Mouse (Mus musculus): ENCODE data around the gene Vti1b. TPM values are rescaled to one million over a fixed set of nuclear protein-coding genes. Genes with fewer than 3 reads are reported as not detected.

Gene Vti1b
- polyA plus RNA-seq, 1 experiment: 43.6 TPM

DNA sequence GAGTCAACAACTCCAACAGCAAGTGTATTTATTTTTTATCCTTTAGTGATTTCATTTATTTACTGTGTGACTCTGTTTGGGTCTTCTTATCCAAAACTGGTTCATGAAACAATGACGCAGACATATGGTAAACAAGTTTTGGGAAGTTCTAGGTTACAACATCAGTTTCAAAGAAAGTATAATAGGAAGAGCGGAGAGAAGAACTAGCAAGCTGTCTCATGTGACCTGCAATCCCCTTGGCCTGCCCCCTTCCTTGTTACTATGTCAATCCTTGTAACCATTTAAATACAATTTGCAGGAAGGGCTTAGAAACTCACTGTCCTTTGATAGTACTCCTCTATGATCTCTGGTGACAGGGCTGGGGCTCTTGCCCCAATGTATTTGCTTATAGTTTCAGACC, 31.7 kb downstream of the Vti1b start:
- no peak for TF ChIP-seq POLR2A (IDR thresholded peaks at IDR 0.05; ENCODE audit: borderline replicate concordance, extremely low read depth, low read depth, low read length)
- no peak for TF ChIP-seq CTCF (IDR thresholded peaks at IDR 0.05; ENCODE audit: insufficient read depth, low read length)
- DNase-seq: no peak
- whole genome bisulfite sequencing: 85% methylated on average over 2 of the region's 2 CpGs
- Histone ChIP-seq H3K4me3 (replicated peaks; ENCODE audit: extremely low read depth, low read depth, low read length) (no peak overlapping the region), H3K4me1 (ENCODE audit: control insufficient read depth, insufficient read depth, low read length) (no peaks in the 10 kb centered on the region)

DNA sequence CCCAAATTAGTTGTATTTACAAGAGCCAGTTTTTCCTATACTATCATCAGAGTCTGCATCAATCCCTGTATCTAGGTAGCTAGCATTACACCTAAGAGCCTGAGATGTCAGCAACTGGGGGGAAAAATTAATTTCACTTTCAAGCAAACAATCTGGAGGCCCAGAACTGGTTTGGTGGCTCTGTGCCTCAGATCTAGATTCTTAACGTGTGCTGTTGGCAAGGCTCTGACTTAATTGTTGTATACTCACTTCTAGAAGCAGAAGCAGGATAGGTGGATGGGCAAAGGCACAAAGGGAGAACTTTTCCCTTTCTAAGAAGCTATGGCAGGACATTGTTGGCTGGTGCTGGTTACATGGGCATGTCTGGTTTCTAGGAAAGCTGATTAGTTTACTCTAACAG, 33.0 kb downstream of the Vti1b start:
- Histone ChIP-seq H3K4me3 (replicated peaks; ENCODE audit: extremely low read depth, low read depth, low read length) (no peak overlapping the region), H3K4me1 (ENCODE audit: control insufficient read depth, insufficient read depth, low read length) (no peaks in the 10 kb centered on the region)
- 48% methylated on average over 1 of the region's 1 CpGs for WGBS
- no peak for DNase-seq
- no peak for TF ChIP-seq POLR2A (IDR thresholded peaks at IDR 0.05; ENCODE audit: borderline replicate concordance, extremely low read depth, low read depth, low read length)
- no peak for TF ChIP-seq CTCF (IDR thresholded peaks at IDR 0.05; ENCODE audit: insufficient read depth, low read length)

DNA sequence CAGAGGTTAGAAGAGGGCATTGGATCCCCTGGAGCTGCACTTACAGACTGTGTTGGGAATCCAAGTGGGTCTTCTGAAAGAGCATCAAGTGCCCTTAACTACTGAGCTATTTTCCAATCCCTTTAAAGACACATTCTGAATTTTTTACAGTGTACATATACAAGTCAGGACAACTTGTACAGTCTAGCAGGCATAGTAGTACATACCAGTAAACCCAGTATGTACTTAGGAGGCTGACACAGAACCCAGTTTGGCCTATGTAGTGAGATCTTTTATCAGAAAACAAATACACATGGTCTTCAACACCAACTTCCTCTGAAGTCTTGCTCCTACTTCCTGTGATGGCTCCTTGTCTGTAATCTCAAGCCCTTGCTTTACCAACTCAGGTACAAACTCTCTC, 33.5 kb downstream of the Vti1b start:
- H3K4me3 ChIP-seq (replicated peaks; ENCODE audit: extremely low read depth, low read depth, low read length): no peak overlapping the region
- no peak for DNase-seq
- TF ChIP-seq CTCF (IDR thresholded peaks at IDR 0.05; ENCODE audit: insufficient read depth, low read length) (no peak), POLR2A (IDR thresholded peaks at IDR 0.05; ENCODE audit: borderline replicate concordance, extremely low read depth, low read depth, low read length) (no peak)

DNA sequence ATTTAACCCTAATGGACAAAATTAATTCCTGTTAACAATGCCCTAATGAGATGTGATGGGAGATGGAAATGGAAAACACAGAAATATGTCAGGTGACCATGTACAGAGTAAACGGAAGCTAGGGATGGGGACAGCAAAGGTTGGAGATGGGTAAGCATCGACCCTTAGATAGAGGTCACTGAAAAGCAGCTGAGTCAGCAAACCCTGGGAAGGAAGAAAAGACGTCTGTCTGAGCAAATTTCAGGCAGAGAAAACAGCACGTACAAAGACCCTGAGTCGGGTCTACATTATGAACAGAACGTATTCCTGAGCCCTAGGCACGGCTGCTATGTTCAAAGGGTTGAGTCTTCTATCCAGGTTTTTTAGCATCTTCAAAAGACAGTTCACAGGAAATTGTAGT, 35.5 kb downstream of the Vti1b start:
- no peak overlapping the region for H3K4me3 ChIP-seq (replicated peaks; ENCODE audit: extremely low read depth, low read depth, low read length)
- WGBS: 76% methylated on average over 7 of the region's 7 CpGs
- no peak for DNase-seq
- TF ChIP-seq POLR2A (IDR thresholded peaks at IDR 0.05; ENCODE audit: borderline replicate concordance, extremely low read depth, low read depth, low read length) (no peak), CTCF (IDR thresholded peaks at IDR 0.05; ENCODE audit: insufficient read depth, low read length) (no peak)
- H3K4me1 ChIP-seq (ENCODE audit: control insufficient read depth, insufficient read depth, low read length): no peaks in the 10 kb centered on the region

More for the DNA sequence above, 33.5 kb downstream of the Vti1b start:
- H3K4me1 ChIP-seq (ENCODE audit: control insufficient read depth, insufficient read depth, low read length): no peaks in the 10 kb centered on the region

DNA sequence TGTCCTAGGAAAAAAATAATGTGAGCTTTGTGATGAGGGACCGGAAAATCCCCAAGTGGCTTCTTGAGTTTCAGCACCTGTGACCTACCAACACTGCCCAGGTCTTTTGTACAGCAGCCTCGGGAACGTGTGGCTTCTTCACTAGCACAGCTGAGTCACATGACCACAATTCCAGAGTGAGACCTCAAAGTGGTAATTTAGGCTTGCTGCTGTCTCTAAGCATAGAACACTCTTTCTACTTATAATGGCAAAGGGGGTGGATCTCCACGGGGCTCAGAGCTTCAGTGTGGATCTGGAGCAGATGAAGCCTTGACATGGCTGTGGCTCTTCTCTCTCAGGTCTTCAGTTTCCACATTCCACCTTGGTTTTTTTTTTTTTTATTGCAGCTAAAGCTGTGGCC, 37.4 kb downstream of the Vti1b start:
- no peak overlapping the region for H3K4me3 ChIP-seq (replicated peaks; ENCODE audit: extremely low read depth, low read depth, low read length)
- no peak for DNase-seq
- WGBS: 28% methylated on average over 4 of the region's 4 CpGs
- no peak for TF ChIP-seq CTCF (IDR thresholded peaks at IDR 0.05; ENCODE audit: insufficient read depth, low read length)
- no peak for TF ChIP-seq POLR2A (IDR thresholded peaks at IDR 0.05; ENCODE audit: borderline replicate concordance, extremely low read depth, low read depth, low read length)
- H3K4me1 ChIP-seq (ENCODE audit: control insufficient read depth, insufficient read depth, low read length): no peaks in the 10 kb centered on the region

DNA sequence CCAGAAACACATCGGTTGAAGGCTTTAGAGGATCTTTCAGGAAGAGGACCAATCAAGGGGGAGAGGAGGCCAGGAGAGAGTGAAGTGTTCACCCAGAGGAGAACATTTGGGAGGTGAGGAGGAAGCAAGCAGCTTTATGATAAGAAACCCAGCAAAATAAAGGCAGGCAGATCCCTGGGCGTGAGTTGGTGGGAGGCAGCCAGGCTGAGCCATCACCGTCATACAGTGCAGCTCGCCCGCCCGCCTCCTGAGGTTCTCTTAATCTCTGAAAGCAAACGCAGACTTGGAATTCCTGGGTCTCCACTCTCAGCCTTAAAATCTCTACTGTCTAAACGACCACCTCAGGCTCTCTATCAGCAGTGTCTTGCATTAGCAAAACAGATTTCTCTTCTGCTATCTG, 37.8 kb downstream of the Vti1b start:
- WGBS: 44% methylated on average over 8 of the region's 8 CpGs
- Histone ChIP-seq H3K4me3 (replicated peaks; ENCODE audit: extremely low read depth, low read depth, low read length) (no peak overlapping the region), H3K4me1 (ENCODE audit: control insufficient read depth, insufficient read depth, low read length) (no peaks in the 10 kb centered on the region)
- DNase-seq: no peak
- TF ChIP-seq POLR2A (IDR thresholded peaks at IDR 0.05; ENCODE audit: borderline replicate concordance, extremely low read depth, low read depth, low read length): no peak
- TF ChIP-seq CTCF (IDR thresholded peaks at IDR 0.05; ENCODE audit: insufficient read depth, low read length): no peak

DNA sequence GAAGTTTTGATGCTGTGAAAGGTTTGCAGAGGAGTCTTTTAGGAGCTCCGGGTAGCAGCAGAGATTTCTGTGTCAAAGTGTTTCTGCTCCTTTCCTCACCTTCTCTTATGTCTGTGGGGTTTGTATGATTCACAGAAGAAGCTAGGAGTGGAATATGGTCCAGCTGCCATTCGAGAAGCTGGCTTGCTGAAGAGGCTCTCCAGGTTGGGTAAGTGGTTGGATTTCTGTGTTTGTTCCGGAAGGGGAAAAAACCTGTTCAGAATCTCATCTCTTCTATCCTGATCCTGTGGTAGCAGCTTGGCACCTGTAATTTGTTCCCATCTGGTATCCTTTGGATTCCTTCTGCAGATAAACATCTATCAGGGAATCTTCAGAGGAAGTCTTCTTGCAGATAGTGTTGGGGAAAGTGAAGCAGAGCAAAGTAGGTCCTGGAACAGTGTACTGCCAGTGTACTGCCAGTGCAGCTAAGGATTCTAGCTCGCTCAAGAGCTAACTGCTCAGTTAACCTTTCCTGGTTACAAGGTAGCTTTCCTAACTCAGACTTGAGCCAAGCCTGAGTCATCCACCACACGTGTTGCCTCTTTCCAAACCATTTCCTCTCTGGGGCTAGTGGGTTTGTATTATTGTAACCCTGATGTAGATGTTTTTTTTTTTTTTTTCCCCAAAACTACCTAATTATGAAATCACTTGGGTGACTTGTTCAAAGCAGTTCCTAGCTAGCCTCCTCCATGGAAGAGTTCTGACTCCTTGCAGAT, 40.6 kb downstream of the Vti1b start:
- TF ChIP-seq POLR2A (IDR thresholded peaks at IDR 0.05; ENCODE audit: borderline replicate concordance, extremely low read depth, low read depth, low read length) (no peak), CTCF (IDR thresholded peaks at IDR 0.05; ENCODE audit: insufficient read depth, low read length) (no peak)
- Histone ChIP-seq H3K4me3 (replicated peaks; ENCODE audit: extremely low read depth, low read depth, low read length) (peak overlapping the region; percentile 6), H3K4me1 (ENCODE audit: control insufficient read depth, insufficient read depth, low read length) (no peaks in the 10 kb centered on the region)
- 23% methylated on average over 5 of the region's 5 CpGs for WGBS
- peak; percentile 13 for DNase-seq

DNA sequence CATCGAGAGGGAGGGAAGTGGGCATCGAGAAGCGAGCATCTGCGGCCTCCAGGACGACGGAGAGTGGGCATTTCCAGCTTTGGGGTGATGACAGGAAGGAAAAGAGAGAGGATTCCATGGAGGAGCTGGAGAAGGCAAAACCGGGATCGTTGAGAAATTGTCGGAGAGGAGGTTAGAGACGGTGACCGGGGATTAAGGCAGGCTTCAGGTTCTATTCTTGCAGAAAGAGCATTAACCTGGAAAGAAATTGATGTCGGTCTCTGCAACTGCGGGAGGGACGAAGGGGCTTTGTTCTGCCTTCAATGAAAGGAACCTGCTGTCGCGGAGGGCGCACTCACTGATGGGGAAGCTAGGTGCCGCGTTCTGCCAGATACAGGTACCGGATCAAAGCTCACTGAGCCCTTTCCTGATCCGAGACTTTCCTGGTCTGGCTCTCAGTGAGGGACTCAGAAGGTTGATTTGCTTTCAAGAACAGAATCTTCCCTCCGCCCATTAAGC, 41.2 kb downstream of the Vti1b start:
- H3K4me1 ChIP-seq (ENCODE audit: control insufficient read depth, insufficient read depth, low read length): no peaks in the 10 kb centered on the region
- TF ChIP-seq CTCF (IDR thresholded peaks at IDR 0.05; ENCODE audit: insufficient read depth, low read length) (no peak), POLR2A (IDR thresholded peaks at IDR 0.05; ENCODE audit: borderline replicate concordance, extremely low read depth, low read depth, low read length) (no peak)
- 1% methylated on average over 22 of the region's 22 CpGs for WGBS
- peak; percentile 9 for DNase-seq
- peak overlapping the region; percentile 29 for H3K4me3 ChIP-seq (replicated peaks; ENCODE audit: extremely low read depth, low read depth, low read length)

DNA sequence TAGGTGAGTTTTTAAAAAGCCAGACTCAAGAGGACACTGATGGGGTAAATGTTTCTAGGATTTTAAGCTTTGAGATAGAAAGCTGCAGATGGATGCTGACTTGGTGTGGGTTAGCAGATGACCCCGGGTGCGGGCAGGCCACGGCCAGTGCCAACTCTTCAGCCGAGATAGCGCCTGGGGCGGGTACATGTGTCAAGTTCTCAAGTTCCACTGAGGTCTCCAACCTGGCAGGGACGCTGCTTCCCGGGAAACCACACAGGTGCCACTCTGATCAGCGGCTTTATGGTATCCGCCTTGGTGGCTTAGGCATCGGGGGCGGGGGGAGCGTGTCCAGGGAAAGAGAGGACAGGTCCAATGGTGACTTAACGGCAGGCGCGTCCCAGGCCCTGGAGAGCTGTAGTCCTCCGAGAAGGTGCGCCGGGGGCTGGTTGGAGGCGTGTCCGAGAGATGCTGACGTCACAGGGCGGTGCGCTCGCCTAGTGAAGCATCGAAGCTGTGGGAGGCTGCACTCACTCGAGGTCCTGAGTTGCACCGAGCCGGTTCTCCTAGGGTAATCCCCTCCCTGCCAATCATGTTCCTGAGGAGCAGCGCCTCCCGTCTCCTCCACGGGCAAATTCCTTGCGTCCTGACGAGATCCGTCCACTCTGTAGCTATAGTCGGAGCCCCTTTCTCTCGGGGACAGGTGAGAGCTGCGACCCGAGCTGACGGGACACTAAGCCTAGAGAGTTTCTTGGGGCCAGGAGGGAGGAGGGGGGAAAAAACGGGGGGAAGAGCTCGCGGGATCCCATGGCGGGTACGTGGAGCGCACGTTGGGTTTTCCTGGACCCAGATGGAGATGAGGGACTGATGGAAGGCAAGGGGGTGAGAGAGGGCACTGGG, 41.9 kb downstream of the Vti1b start, which contains the start of gene Arg2:
Gene Arg2, plus strand, starts transcription at position 479 of the 879 bp plus-strand sequence.
- WGBS: 2% methylated on average over 47 of the region's 47 CpGs

More for the DNA sequence above, 41.9 kb downstream of the Vti1b start, which contains the start of gene Arg2:
- TF ChIP-seq CTCF (IDR thresholded peaks at IDR 0.05; ENCODE audit: insufficient read depth, low read length) (no peak), POLR2A (IDR thresholded peaks at IDR 0.05; ENCODE audit: borderline replicate concordance, extremely low read depth, low read depth, low read length) (peak; percentile 74; the same call in 1 of the 2 replicates)
- DNase-seq: peak; percentile 80
- Histone ChIP-seq H3K4me3 (replicated peaks; ENCODE audit: extremely low read depth, low read depth, low read length) (peak within 1 kb of the TSS; percentile 29), H3K4me1 (ENCODE audit: control insufficient read depth, insufficient read depth, low read length) (no peaks in the 10 kb centered on the region)

All from lung, adult 2 months (tissue).